Mouse (Mus musculus) C2C12 (cell line): ENCODE measurements around the gene Gskip. TPM values are rescaled to one million over a fixed set of nuclear protein-coding genes. Genes with fewer than 3 reads are reported as not detected.

Source experiments
- H3K27me3 ChIP-seq: one replicate; pipeline ENCODE4 v1.6.1; 2011; ENCODE audit not compliant: control insufficient read depth, insufficient read depth, insufficient read length
- H3K36me3 ChIP-seq: one replicate; pipeline ENCODE4 v1.6.1; 2011; ENCODE audit not compliant: control insufficient read depth, insufficient read depth
- H3K4me3 ChIP-seq: one replicate; pipeline ENCODE4 v1.5.1; 2011; ENCODE audit warnings: mild to moderate bottlenecking, control low read depth; ENCODE audit not compliant: poor library complexity, insufficient read depth, severe bottlenecking
- H3K79me2 ChIP-seq: one replicate; pipeline ENCODE4 v1.6.1; 2011; ENCODE audit not compliant: control insufficient read depth, insufficient read depth
- H3K79me3 ChIP-seq: one replicate; pipeline ENCODE4 v1.6.1; 2011; ENCODE audit warnings: low read depth, control low read depth
- H3ac ChIP-seq: one replicate; pipeline ENCODE3; 2011; ENCODE audit warnings: low read depth; ENCODE audit not compliant: control insufficient read depth, insufficient read length
- CEBPB ChIP-seq: IDR thresholded peaks from one replicate; pipeline ENCODE4 v1.6.1; 2011; ENCODE audit warnings: low read depth, mild to moderate bottlenecking, control low read depth, moderate library complexity
- CTCF ChIP-seq: IDR thresholded peaks from one replicate; pipeline ENCODE4 v1.5.1; 2011; ENCODE audit not compliant: control insufficient read depth, insufficient read depth, insufficient read length
- FOSL1 ChIP-seq: IDR thresholded peaks from one replicate; pipeline ENCODE4 v1.8.0; 2011; ENCODE audit warnings: mild to moderate bottlenecking, low read length; ENCODE audit not compliant: poor library complexity, insufficient read depth, severe bottlenecking
- MAX ChIP-seq: IDR thresholded peaks from one replicate; pipeline ENCODE4 v1.6.1; 2011; ENCODE audit warnings: mild to moderate bottlenecking, control low read depth
- MYOD1 ChIP-seq: IDR thresholded peaks from one replicate; pipeline ENCODE4 v1.6.1; 2011; ENCODE audit warnings: low read depth; ENCODE audit not compliant: control insufficient read depth, insufficient read length
- MYOG ChIP-seq: IDR thresholded peaks from one replicate; pipeline ENCODE4 v1.6.1; 2011; ENCODE audit not compliant: control insufficient read depth, insufficient read length; ENCODE audit errors: extremely low read depth
- USF1 ChIP-seq: IDR thresholded peaks from one replicate; pipeline ENCODE4 v1.6.1; 2011; ENCODE audit warnings: low read depth, mild to moderate bottlenecking, control low read depth, moderate library complexity
- long read RNA-seq, 2 experiments: library from polyadenylated mRNA; unstranded; transcript quantifications; one replicate each; pipeline ENCODE4 v2.0.0; 2019 to 2020
- polyA plus RNA-seq: library from polyadenylated mRNA; unstranded; fragments of >200 nt; fragmentation: generic; extraction: Trizol; gene quantifications from one replicate; pipeline ENCODE4 v1.2.1, GENCODE M21; 2012; ENCODE audit warnings: missing spikeins

Gene Gskip
- polyA plus RNA-seq, result 15.8 TPM
- long read RNA-seq, experiment 1, transcript Gskip-201 (3 exons, 2,720 nt), result major isoform, 32 of 42 reads
- long read RNA-seq, experiment 1, partial matches to known transcripts, result 3 of 42 reads
- long read RNA-seq, experiment 1, other reads (novel, unspliced or antisense), result 5 of 42 reads
- long read RNA-seq, experiment 2, transcript Gskip-201 (3 exons, 2,720 nt), result major isoform, 107 of 113 reads
- long read RNA-seq, experiment 2, partial matches to known transcripts, result 3 of 113 reads
- long read RNA-seq, experiment 2, other reads (novel, unspliced or antisense), result 3 of 113 reads

DNA sequence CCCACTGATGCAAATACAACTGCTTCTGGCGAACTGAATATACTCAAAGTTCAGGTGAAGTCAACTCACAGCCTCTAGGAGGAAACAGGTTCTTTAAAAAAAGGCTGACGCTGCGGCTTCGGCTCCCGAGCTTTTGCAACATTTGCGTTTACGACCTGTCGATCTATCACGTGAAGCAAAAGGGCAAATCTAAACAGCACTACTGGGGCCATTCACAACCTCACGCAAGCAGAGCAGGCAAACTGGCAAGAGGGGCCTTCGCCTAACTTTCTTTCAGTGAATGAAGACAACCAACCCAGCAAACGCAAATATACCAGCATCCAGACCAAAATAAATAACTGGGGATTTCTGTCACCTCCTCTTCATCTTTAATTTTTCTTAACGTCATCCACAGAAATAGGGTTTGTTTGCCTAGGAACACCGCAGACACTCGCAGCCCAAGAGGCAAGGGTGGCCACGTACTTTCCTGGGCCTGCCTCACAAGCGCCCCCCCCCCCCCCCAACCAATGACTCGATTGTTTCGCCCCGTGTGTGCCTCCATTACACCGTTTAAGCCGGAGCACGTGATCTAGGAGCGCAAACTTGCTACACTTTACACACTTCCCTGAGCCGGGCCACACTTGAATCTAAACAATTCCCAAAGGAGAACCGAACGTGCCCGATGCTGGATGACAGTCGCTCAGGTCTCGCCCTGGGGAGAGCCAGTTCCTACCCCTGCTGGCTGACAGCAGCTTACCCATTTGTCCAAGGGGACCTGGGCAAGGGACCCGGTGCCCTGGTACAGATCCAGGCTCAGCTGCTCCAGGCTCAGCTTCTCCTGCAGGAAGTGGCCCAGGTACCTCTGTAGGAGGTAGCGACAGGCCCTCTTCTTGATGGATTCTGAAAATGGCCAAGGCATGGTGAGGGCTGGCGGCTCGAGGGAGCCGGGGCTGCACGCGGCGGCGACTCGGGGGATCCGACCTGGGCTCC lies at the start of gene Gskip:
Gene Gskip, plus strand, starts transcription at position 897 of the 969 bp plus-strand sequence.
- TF ChIP-seq USF1 (peak; percentile 74), MAX (peak; percentile 24), CTCF (no peak)
- Histone ChIP-seq H3K36me3 (peaks cover 6% of the 10 kb centered on the region), H3K27me3 (no peaks in the 10 kb centered on the region), H3K79me3 (peaks cover 50% of the 10 kb centered on the region), H3K79me2 (peaks cover 92% of the 10 kb centered on the region), H3ac (peak within 1 kb of the TSS; percentile 89), H3K4me3 (peak within 1 kb of the TSS; percentile 90)

- TF ChIP-seq CTCF (no peak), CEBPB (no peak), MYOD1 (no peak), MYOG (no peak), MAX (no peak)
- H3K4me3 ChIP-seq, result no peak overlapping the region
- peaks cover 87% of the 10 kb centered on the region for H3K36me3 ChIP-seq
Observed at GRCm38 (mm10) chr12:105636551-105636950, 48.1 kb upstream of the Gskip start.

GRCm38 (mm10) chr12:105637554-105637953 lies 47.1 kb upstream of the Gskip start:
- no peak overlapping the region for H3ac ChIP-seq
- no peaks in the 10 kb centered on the region for H3K27me3 ChIP-seq
- H3K4me3 ChIP-seq, result no peak overlapping the region
- no peaks in the 10 kb centered on the region for H3K79me2 ChIP-seq
- H3K79me3 ChIP-seq, result no peaks in the 10 kb centered on the region
- no peak for TF ChIP-seq USF1
- TF ChIP-seq FOSL1, result no peak
- no peak for TF ChIP-seq CEBPB
- no peak for TF ChIP-seq CTCF
- TF ChIP-seq MAX, result no peak
- no peak for TF ChIP-seq MYOD1
- TF ChIP-seq MYOG, result no peak
- peaks cover 84% of the 10 kb centered on the region for H3K36me3 ChIP-seq

More at GRCm38 (mm10) chr12:105636551-105636950, 48.1 kb upstream of the Gskip start:
- Histone ChIP-seq H3K79me2 (no peaks in the 10 kb centered on the region), H3ac (no peak overlapping the region), H3K79me3 (no peaks in the 10 kb centered on the region), H3K27me3 (no peaks in the 10 kb centered on the region)

DNA sequence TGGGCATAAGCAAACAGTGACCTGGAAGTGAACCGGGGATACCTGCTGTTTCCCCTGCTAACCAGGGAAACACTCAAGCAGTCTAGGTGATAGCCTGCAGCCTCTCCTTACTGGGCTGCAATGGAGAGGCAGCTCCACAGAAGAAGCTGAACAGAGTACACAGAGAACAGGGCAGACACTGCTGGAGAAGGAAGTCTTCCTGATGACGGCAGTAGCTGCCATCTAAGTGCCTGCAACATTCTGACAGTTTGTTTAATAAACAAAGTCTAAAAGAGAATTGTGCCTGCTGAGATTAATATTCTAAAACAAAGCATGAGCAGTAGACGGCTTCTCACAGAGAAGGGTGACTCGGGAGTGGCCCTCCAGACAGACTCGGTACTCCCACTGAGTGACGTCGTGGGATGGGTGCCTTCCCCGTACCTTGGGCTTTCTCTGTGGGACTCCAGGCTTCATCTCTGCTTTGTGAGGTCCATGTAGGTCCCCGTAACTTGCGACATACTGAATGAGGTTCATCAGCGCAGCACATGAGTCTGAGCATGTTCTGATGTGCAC lies 41.8 kb upstream of the Gskip start:
- Histone ChIP-seq H3K79me3 (no peaks in the 10 kb centered on the region), H3K27me3 (no peaks in the 10 kb centered on the region), H3ac (no peak overlapping the region), H3K79me2 (no peaks in the 10 kb centered on the region), H3K4me3 (no peak overlapping the region), H3K36me3 (peaks cover 88% of the 10 kb centered on the region)
- TF ChIP-seq MYOD1 (no peak), USF1 (no peak), CEBPB (no peak), CTCF (no peak), MYOG (no peak), MAX (no peak), FOSL1 (no peak)

DNA sequence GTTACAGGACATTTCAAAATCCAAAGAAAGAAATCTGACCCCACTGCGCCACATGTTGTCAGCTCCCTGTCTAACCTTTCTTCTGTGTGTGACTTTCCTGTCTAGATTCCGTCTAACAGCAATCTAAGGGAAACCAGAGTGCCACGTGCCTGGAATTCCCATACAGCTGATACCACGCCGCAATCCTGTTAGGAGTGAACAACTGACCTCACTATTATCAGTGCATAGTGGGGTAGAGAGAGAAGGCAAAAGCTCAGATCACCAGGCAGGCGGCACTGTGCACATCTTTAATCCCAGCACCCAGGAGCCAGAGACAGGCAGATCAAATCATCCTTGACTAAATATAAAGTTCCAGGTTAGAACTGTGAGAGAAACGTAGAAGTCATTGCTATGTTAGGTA lies 28.8 kb upstream of the Gskip start:
- H3K27me3 ChIP-seq, result no peaks in the 10 kb centered on the region
- no peak overlapping the region for H3ac ChIP-seq
- no peak overlapping the region for H3K4me3 ChIP-seq
- H3K36me3 ChIP-seq, result peaks cover 76% of the 10 kb centered on the region
- TF ChIP-seq MAX (no peak), CTCF (no peak), MYOD1 (no peak), CEBPB (no peak), FOSL1 (no peak)
- no peaks in the 10 kb centered on the region for H3K79me2 ChIP-seq
- H3K79me3 ChIP-seq, result no peaks in the 10 kb centered on the region
